Mouse (Mus musculus): ENCODE data around the gene Rnd2.

DNA sequence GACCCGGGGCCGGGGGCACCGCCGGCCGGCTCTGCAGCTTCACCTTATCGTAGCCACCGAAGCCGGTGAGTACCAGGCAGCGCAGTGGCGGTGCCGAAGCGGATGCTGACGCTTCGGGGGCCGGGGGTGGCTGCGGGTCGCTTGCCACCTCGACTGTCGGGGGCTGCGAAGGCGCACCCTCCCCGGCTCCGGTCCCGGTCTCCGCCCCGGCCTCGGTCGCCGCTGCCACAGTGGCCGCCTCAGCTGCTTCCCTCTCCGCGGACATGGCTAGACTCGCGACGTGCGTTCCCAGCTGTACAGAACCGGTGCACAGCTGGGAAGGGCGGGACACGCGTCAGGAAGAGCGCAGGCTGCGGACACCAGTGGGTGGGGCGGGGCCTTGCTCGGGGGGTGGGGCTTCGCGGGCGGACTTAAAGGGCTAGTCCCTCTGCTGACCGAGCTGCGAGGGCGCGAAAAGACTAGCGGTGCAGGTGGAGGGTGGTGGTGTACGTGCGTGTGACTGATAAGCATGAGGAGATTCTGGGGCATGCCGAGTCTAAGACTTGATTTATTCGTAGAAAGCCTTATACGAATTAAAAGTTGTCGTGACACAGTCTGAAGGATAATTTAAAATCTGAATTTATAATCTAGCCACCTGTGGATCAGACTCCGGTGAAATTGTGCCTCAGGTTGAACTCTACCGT is 1.2 kb downstream of the Rnd2 start, which contains the start of gene Vat1:
- no peak for TF ChIP-seq GATA1 (IDR thresholded peaks at IDR 0.05; ENCODE audit: low read length)
- no peak for TF ChIP-seq TAL1 (IDR thresholded peaks at IDR 0.05; ENCODE audit: low read length)

Data from erythroblast, embryonic 14.5 days (primary cell).